Mouse (Mus musculus) ES-Bruce4 (cell line): ENCODE measurements around the gene Tnfrsf18. TPM values are rescaled to one million over a fixed set of nuclear protein-coding genes. Genes with fewer than 3 reads are reported as not detected.

Experiments
- H3K27ac ChIP-seq: 2 replicates; pipeline ENCODE4 v1.5.1; 2012; ENCODE audit warnings: low read length, inconsistent platforms; ENCODE audit not compliant: insufficient read depth
- H3K27me3 ChIP-seq: 2 replicates; pipeline ENCODE4 v1.6.1; 2012; ENCODE audit warnings: mild to moderate bottlenecking, low read length, inconsistent platforms; ENCODE audit not compliant: control insufficient read depth, poor library complexity, insufficient read depth, severe bottlenecking
- H3K36me3 ChIP-seq: 2 replicates; pipeline ENCODE4 v1.6.1; 2012; ENCODE audit warnings: inconsistent platforms, mild to moderate bottlenecking, low read length, moderate library complexity; ENCODE audit not compliant: control insufficient read depth, poor library complexity, insufficient read depth, severe bottlenecking
- H3K4me1 ChIP-seq: one replicate; pipeline ENCODE4 v1.8.1; 2011; ENCODE audit warnings: low read length; ENCODE audit not compliant: control insufficient read depth, insufficient read depth
- H3K4me3 ChIP-seq: 2 replicates; pipeline ENCODE4 v1.5.1; 2011; ENCODE audit warnings: low read depth, mild to moderate bottlenecking, low read length
- H3K9ac ChIP-seq: 2 replicates; pipeline ENCODE4 v1.6.1; 2012; ENCODE audit warnings: low read depth, mild to moderate bottlenecking, inconsistent platforms; ENCODE audit not compliant: poor library complexity, severe bottlenecking
- H3K9me3 ChIP-seq: replicated peaks from 2 replicates; pipeline ENCODE4 v1.6.1; 2012; ENCODE audit warnings: mild to moderate bottlenecking, low read length, inconsistent platforms; ENCODE audit not compliant: control insufficient read depth, poor library complexity, insufficient read depth, severe bottlenecking
- CTCF ChIP-seq: IDR thresholded peaks from one replicate; pipeline ENCODE4 v1.8.1; 2011; ENCODE audit warnings: low read depth, low read length
- EP300 ChIP-seq: IDR thresholded peaks from 2 replicates; pipeline ENCODE4 v1.6.1; 2011; ENCODE audit warnings: low read depth, low read length; ENCODE audit not compliant: insufficient read depth
- POLR2A ChIP-seq: IDR thresholded peaks from one replicate; pipeline ENCODE4 v1.8.1; 2011; ENCODE audit warnings: low read length; ENCODE audit not compliant: insufficient read depth
- polyA plus RNA-seq: library from polyadenylated mRNA; stranded (reverse); fragments of >200 nt; gene quantifications from 2 replicates; pipeline ENCODE4 v1.2.4, GENCODE M21; 2011; ENCODE audit warnings: low read depth; ENCODE audit not compliant: missing spikeins, insufficient read depth, insufficient read length

The Tnfrsf18 gene
- polyA plus RNA-seq, 1 experiment, result not detected

DNA sequence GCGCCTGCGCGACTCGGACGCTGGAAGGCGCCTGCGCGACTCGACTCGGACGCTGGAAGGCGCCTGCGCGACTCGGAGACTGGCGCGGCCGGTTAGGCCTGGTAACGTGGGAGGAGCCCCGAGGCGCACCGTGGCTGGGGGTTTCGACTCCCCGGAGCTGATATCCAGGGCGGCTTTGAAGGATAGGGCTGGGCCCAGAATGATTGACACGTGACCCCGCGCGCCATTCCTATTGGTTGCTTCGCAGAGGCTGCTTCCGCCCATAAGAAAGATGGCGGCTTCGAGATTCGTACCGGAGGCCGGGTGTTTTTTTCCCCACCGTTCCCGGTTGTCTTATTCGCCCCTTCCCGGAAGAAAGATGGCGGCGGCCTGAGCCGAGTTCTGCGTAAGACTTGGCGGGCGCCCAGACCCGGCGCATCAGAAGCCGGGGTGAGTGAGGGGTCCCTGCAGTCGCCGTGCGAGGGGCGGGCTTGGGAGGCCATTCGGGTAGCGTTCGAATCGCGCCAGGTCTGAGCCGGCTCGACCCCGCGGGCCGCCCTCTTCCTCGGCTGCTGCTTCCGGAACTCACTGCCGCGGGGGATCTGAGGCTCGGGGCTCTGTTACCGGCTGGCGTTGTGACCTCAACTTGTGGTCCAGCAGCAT is 32.9 kb upstream of the Tnfrsf18 start:
- TF ChIP-seq POLR2A (no peak), CTCF (no peak), EP300 (no peak)
- Histone ChIP-seq H3K36me3 (peaks cover 13% of the 10 kb centered on the region), H3K9ac (peak overlapping the region; percentile 77), H3K27ac (peak overlapping the region; percentile 88), H3K4me3 (peak overlapping the region; percentile 87), H3K27me3 (no peaks in the 10 kb centered on the region), H3K4me1 (no peaks in the 10 kb centered on the region), H3K9me3 (peaks cover 5% of the 10 kb centered on the region)

DNA sequence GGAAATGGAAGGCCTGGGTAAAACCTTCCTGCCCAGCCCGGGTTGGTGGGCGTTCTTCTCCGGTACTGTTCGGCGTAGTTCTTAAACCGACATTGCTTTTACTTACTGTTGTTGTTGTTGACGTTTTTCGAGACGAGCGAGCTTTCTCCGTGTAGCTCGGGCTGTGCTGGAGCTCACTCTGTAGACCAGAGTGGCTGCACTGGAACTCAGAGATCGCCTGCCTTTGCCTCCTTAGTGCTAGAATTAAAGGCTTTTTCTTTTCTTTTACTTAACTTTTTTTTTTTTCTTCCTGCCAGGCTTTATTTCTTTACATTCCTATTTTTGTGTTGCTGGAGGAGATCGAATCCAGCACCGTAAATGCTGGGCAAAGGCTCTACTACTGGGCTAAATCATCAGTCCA is 32.4 kb upstream of the Tnfrsf18 start:
- Histone ChIP-seq H3K36me3 (peaks cover 15% of the 10 kb centered on the region), H3K9me3 (peaks cover 5% of the 10 kb centered on the region), H3K4me1 (no peaks in the 10 kb centered on the region), H3K27me3 (no peaks in the 10 kb centered on the region), H3K9ac (peak overlapping the region; percentile 77), H3K27ac (peak overlapping the region; percentile 39), H3K4me3 (peak overlapping the region; percentile 87)
- no peak for TF ChIP-seq CTCF
- no peak for TF ChIP-seq EP300
- TF ChIP-seq POLR2A, result no peak

DNA sequence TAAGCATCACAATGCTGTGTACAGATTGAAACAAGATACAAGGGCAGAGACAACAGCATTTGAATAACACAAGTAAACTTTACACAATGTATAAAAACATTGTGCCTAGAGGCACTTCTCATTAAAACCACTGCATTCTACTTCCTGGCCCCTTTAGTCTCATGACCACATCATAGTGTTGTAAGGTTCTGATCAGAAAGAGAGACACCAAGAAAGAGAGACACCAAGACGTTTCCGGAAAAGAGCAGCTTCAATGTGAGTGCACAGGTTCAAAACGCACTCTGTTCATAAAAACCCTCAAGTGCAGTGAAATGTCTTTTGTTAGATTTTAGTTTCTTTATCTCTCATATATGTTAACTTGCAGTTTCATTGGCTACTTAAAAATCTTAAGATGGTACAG is 21.9 kb upstream of the Tnfrsf18 start:
- Histone ChIP-seq H3K9ac (no peak overlapping the region), H3K4me3 (no peak overlapping the region), H3K36me3 (peaks cover 62% of the 10 kb centered on the region), H3K27me3 (no peaks in the 10 kb centered on the region), H3K27ac (no peak overlapping the region), H3K9me3 (no peaks in the 10 kb centered on the region), H3K4me1 (no peaks in the 10 kb centered on the region)
- no peak for TF ChIP-seq EP300
- TF ChIP-seq CTCF, result no peak
- no peak for TF ChIP-seq POLR2A

DNA sequence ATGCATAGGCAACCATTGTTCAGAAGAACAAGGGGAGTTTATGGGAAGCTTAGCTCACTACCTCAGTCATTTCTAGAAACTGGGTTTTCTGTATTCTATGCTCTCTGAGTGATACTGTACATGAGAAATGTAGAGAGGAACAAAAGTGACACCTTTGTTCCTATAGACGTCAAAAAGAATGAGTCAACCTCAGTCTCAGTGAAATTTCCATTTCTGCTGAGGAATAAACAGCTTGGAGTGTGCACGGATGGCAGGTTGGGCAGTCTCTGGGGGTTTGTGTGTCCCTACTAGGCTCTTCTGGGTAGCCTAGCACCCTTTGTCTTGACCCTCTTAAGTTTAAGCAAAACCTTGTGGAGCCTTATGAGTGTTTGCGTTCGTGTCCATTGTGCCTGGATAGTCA is 17.6 kb upstream of the Tnfrsf18 start:
- H3K4me3 ChIP-seq, result no peak overlapping the region
- TF ChIP-seq CTCF (no peak), POLR2A (no peak), EP300 (no peak)
- H3K36me3 ChIP-seq, result peaks cover 50% of the 10 kb centered on the region
- no peaks in the 10 kb centered on the region for H3K4me1 ChIP-seq
- no peaks in the 10 kb centered on the region for H3K9me3 ChIP-seq
- H3K27ac ChIP-seq, result no peak overlapping the region
- no peak overlapping the region for H3K9ac ChIP-seq
- no peaks in the 10 kb centered on the region for H3K27me3 ChIP-seq

DNA sequence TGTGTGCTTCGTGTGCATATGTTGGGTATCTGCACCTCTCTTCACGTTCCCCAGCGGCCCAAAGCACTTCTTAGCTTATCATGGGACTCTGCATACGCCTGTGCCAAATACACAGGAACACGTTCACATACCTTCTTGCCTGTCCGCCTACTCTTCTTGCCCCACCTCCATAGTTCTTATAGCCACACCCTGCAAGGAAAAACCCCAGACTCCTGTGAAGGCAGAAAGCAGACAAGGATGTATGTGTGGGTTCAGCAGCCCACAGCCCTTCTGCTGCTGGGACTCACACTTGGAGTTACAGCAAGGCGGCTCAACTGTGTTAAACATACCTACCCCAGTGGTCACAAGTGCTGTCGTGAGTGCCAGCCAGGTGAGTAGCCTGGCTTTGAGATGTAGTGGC is 12.3 kb upstream of the Tnfrsf18 start, which contains the start of gene Tnfrsf4:
Gene Tnfrsf4, plus strand, starts transcription at position 207 of the 400 bp plus-strand sequence.
- H3K4me1 ChIP-seq, result no peaks in the 10 kb centered on the region
- no peak within 1 kb of the TSS for H3K9ac ChIP-seq
- no peaks in the 10 kb centered on the region for H3K27me3 ChIP-seq
- no peak within 1 kb of the TSS for H3K4me3 ChIP-seq
- H3K36me3 ChIP-seq, result peaks cover 23% of the 10 kb centered on the region
- TF ChIP-seq CTCF (no peak), EP300 (no peak), POLR2A (no peak)
- no peaks in the 10 kb centered on the region for H3K9me3 ChIP-seq
- no peak within 1 kb of the TSS for H3K27ac ChIP-seq

DNA sequence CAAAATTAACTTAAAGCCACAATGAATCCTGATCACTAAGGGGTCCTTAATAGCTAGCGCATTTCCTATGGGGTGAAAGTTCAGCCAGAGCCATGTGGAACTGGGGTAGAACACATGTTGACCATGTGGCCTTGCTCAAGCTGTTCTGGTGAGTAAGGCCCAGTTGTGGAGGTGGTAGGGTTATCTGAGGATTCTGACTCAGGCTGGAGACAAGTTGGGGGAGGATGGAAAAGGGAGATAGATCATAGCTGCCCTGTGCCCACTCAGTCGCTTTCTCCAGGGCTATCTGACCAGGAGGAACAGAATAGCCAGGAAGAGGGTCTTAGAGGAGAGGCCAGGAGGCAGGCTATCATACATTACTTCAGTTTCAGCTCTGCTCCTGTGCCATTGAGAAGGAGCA is 11.5 kb upstream of the Tnfrsf18 start:
- no peaks in the 10 kb centered on the region for H3K27me3 ChIP-seq
- H3K9me3 ChIP-seq, result no peaks in the 10 kb centered on the region
- no peak overlapping the region for H3K9ac ChIP-seq
- peaks cover 15% of the 10 kb centered on the region for H3K36me3 ChIP-seq
- H3K27ac ChIP-seq, result no peak overlapping the region
- H3K4me3 ChIP-seq, result no peak overlapping the region
- no peak for TF ChIP-seq EP300
- TF ChIP-seq CTCF, result no peak
- TF ChIP-seq POLR2A, result no peak
- no peaks in the 10 kb centered on the region for H3K4me1 ChIP-seq
